Mouse (Mus musculus) liver, embryonic 12.5 days (tissue): ENCODE data around the gene Gm9112. TPM values are rescaled to one million over a fixed set of nuclear protein-coding genes. Genes with fewer than 3 reads are reported as not detected.
"Not testable (repeated sequence)": the region's sequence is repeated elsewhere in the genome, so short reads cannot be mapped to it uniquely, and the experiment has no call there.

Source experiments
- ATAC-seq: fragments of 200-750 bp; cut with Nextera tagmentation; 2 replicates; pipeline ENCODE4 v1.8.0; 2017; ENCODE audit warnings: moderate number of reproducible peaks, mild to moderate bottlenecking, moderate library complexity
- H3K27ac ChIP-seq: fragments of 300-500 bp; sonication (generic); 2 replicates; pipeline ENCODE4 v1.5.1; 2016; ENCODE audit warnings: mild to moderate bottlenecking
- H3K27me3 ChIP-seq: fragments of 300-500 bp; sonication (generic); replicated peaks from 2 replicates; pipeline ENCODE4 v1.6.1; 2016; ENCODE audit warnings: mild to moderate bottlenecking, moderate library complexity
- H3K36me3 ChIP-seq: fragments of 300-500 bp; sonication (generic); 2 replicates; pipeline ENCODE4 v1.6.1; 2016; ENCODE audit warnings: mild to moderate bottlenecking, moderate library complexity
- H3K4me1 ChIP-seq: fragments of 300-500 bp; sonication (generic); 2 replicates; pipeline ENCODE4 v1.6.1; 2016
- H3K4me2 ChIP-seq: fragments of 300-500 bp; sonication (generic); 2 replicates; pipeline ENCODE4 v1.6.1; 2016; ENCODE audit warnings: mild to moderate bottlenecking, moderate library complexity
- H3K4me3 ChIP-seq: fragments of 300-500 bp; sonication (generic); 2 replicates; pipeline ENCODE4 v1.5.1; 2016; ENCODE audit warnings: mild to moderate bottlenecking, moderate library complexity
- H3K9ac ChIP-seq: fragments of 300-500 bp; sonication (generic); 2 replicates; pipeline ENCODE4 v1.6.1; 2016; ENCODE audit warnings: mild to moderate bottlenecking, moderate library complexity
- H3K9me3 ChIP-seq: fragments of 300-500 bp; sonication (generic); replicated peaks from 2 replicates; pipeline ENCODE4 v1.6.1; 2016; ENCODE audit warnings: mild to moderate bottlenecking, moderate library complexity
- WGBS: fragments of 180-500 bp; shearing (Covaris S2); methylation state at CpG from one replicate; pipeline ENCODE4 v1.1.7; 2016; ENCODE audit not compliant: insufficient replicate concordance; 5-methylcytosine and 5-hydroxymethylcytosine counted together
- polyA plus RNA-seq: library from polyadenylated mRNA; unstranded; fragments of >200 nt; fragmentation: Nextera tagmentation; extraction: Ambion mirVana; gene quantifications from 2 replicates; pipeline ENCODE4 v1.2.1, GENCODE M21; 2016

Gm9112 gene
- polyA plus RNA-seq: not detected in 2 replicates

GRCm38 (mm10) chrX:102707535-102707934 is at the start of gene Gm9112, which contains the start of gene Dmrtc1b:
Gm9112 (minus strand) TSS chrX:102707635.
Dmrtc1b (plus strand) TSS chrX:102707865.
- ATAC-seq, H3K27me3 ChIP-seq, H3K27ac ChIP-seq, H3K4me2 ChIP-seq, H3K9me3 ChIP-seq, H3K4me3 ChIP-seq, H3K36me3 ChIP-seq, H3K9ac ChIP-seq, H3K4me1 ChIP-seq: not testable (repeated sequence)
- 69% methylated on average over 8 of the region's 10 CpGs for WGBS

- ATAC-seq, H3K27ac ChIP-seq, H3K4me3 ChIP-seq, H3K27me3 ChIP-seq, H3K4me2 ChIP-seq, H3K4me1 ChIP-seq, H3K9me3 ChIP-seq, H3K36me3 ChIP-seq, H3K9ac ChIP-seq: not testable (repeated sequence)
- 79% methylated on average over 6 of the region's 6 CpGs for WGBS
Measured at GRCm38 (mm10) chrX:102724226-102724625, 16.8 kb upstream of the Gm9112 start.

- not testable (repeated sequence) for H3K27ac ChIP-seq, H3K36me3 ChIP-seq, H3K9me3 ChIP-seq, H3K4me1 ChIP-seq, H3K4me2 ChIP-seq, ATAC-seq, H3K27me3 ChIP-seq, H3K4me3 ChIP-seq, H3K9ac ChIP-seq
- WGBS: 53% methylated on average over 3 of the region's 3 CpGs
Measured at GRCm38 (mm10) chrX:102700636-102701035, 6.8 kb downstream of the Gm9112 start.

DNA sequence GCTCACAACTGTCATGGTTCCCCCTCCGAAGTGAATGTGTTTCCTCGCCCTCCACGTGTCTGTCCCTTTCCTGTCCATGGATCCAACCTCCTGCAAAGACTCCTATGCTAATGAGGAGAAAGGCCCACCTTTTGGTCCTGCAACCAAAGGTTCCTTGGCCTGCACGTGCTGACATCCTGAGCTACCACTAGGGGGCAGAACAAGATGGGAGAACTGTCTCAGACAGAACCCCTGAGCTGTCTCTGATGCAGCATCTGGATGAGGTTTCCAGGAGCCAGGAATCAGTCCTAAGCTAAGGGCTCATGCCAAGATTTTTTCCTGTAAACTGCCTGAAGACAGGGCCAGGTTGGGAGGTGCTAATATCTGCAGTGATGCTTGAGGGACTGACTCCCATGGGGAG is 18.2 kb downstream of the Gm9112 start:
- H3K36me3 ChIP-seq, H3K27ac ChIP-seq, H3K4me2 ChIP-seq, H3K27me3 ChIP-seq, H3K4me1 ChIP-seq, H3K4me3 ChIP-seq, ATAC-seq, H3K9ac ChIP-seq, H3K9me3 ChIP-seq: not testable (repeated sequence)
- WGBS: 11% methylated on average over 4 of the region's 4 CpGs

- not testable (repeated sequence) for H3K4me1 ChIP-seq, H3K27ac ChIP-seq, H3K36me3 ChIP-seq, H3K4me2 ChIP-seq, H3K27me3 ChIP-seq, H3K4me3 ChIP-seq, H3K9ac ChIP-seq, H3K9me3 ChIP-seq, ATAC-seq
- WGBS: 75% methylated on average over 5 of the region's 5 CpGs
Measured at GRCm38 (mm10) chrX:102686872-102687271, 20.6 kb downstream of the Gm9112 start, which contains the start of gene Gm3880. Gm3880 (minus strand) TSS chrX:102686972.

DNA sequence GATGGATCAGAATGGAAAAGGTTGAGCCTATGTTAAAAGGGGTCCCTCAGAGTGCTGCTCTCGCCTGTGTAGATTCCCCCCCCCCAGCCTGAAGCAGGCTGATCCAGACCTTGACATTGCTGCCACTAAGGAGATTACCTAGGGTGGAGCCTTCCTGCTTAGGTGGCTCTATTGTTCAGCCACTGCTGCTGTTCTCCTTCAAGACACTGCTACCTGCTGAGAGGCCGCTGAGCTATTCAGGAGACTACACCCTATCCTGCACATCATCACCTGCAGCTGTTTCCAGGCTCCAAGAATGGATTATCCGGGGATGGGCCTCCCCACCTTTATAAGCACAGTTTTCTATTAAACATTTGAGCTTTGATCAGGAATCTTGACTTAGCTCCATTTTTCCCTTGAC is 22.7 kb downstream of the Gm9112 start:
- not testable (repeated sequence) for H3K36me3 ChIP-seq, ATAC-seq, H3K4me3 ChIP-seq, H3K4me1 ChIP-seq, H3K27ac ChIP-seq, H3K9ac ChIP-seq, H3K9me3 ChIP-seq, H3K4me2 ChIP-seq, H3K27me3 ChIP-seq
- WGBS: 37% methylated on average over 3 of the region's 3 CpGs

- ATAC-seq: no peak
- Histone ChIP-seq H3K4me1 (no peaks in the 10 kb centered on the region), H3K9ac (no peak overlapping the region), H3K27me3 (0 out of 2 replicates have a peak, but pooled peaks cover 9% of the 10 kb centered on the region), H3K4me3 (no peak overlapping the region), H3K27ac (no peak overlapping the region), H3K4me2 (no peak overlapping the region), H3K36me3 (no peaks in the 10 kb centered on the region), H3K9me3 (no peaks in the 10 kb centered on the region)
- 59% methylated on average over 2 of the region's 2 CpGs for WGBS
Measured at GRCm38 (mm10) chrX:102666641-102667040, 40.8 kb downstream of the Gm9112 start.

DNA sequence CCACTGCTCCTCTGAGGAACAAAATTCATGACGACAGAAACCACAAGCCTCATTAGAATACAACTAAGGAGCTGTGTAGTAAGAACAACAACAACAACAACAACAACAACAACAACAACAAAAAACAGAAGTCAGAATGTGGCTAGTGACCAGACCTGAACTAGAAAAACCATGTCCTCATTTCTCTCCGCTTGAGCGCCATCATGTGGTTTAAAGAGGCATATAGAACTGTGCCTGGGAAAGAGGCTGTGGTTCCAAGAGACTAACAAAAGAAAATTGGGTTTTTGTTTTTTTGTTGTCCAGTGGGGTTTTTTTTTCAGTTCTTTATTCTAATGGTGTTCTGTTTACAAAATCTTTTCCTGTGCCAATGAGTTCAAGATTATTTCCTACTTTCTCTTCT is 46.7 kb downstream of the Gm9112 start:
- Histone ChIP-seq H3K27ac (no peak overlapping the region), H3K4me1 (no peaks in the 10 kb centered on the region), H3K9me3 (no peaks in the 10 kb centered on the region), H3K4me3 (no peak overlapping the region), H3K27me3 (no peaks in the 10 kb centered on the region), H3K9ac (no peak overlapping the region), H3K36me3 (no peaks in the 10 kb centered on the region), H3K4me2 (no peak overlapping the region)
- 11% methylated on average over 3 of the region's 3 CpGs for WGBS
- ATAC-seq: no peak

Other genes with a start within 250 kb of the Gm9112 start
- gene Hdac8, start 202.3 kb downstream of the Gm9112 start, polyA plus RNA-seq: 2.6 and 3.7 TPM in 2 replicates
- 2.1 TPM in 2 replicates for gene Phka1, start 63.4 kb downstream of the Gm9112 start, polyA plus RNA-seq
- gene Gm3880, start 20.7 kb downstream of the Gm9112 start, polyA plus RNA-seq: not detected in 2 replicates
- gene Dmrtc1b, start 230 bp upstream of the Gm9112 start, polyA plus RNA-seq: not detected in 2 replicates
- gene Dmrtc1c1, start 95.3 kb upstream of the Gm9112 start, polyA plus RNA-seq: not detected in 2 replicates
- gene Dmrtc1c2, start 147.0 kb upstream of the Gm9112 start, polyA plus RNA-seq: not detected in 2 replicates
- gene 1700031F05Rik, start 160.3 kb upstream of the Gm9112 start, polyA plus RNA-seq: not detected in 2 replicates
- gene Dmrtc1a, start 201.1 kb upstream of the Gm9112 start, polyA plus RNA-seq: 0.17 TPM in 1 of 2 replicates, not detected in the other
- not detected in 2 replicates for gene 1700011M02Rik, start 201.3 kb upstream of the Gm9112 start, polyA plus RNA-seq
- not detected in 2 replicates for gene 1700018G05Rik, start 220.7 kb upstream of the Gm9112 start, polyA plus RNA-seq